Mouse (Mus musculus) CH12.LX (cell line): Measurements from ENCODE around the gene Ifitm7. TPM values are rescaled to one million over a fixed set of nuclear protein-coding genes. Genes with fewer than 3 reads are reported as not detected.

Experiments
- DNase-seq: peaks from one replicate; pipeline ENCODE4 v3.0.0-alpha.2; 2013; ENCODE audit errors: extremely low read depth
- H3K27ac ChIP-seq: 2 replicates; pipeline ENCODE4 v1.5.1; 2012; ENCODE audit warnings: low read depth, mild to moderate bottlenecking, control low read depth, moderate library complexity; ENCODE audit not compliant: insufficient read depth
- H3K27me3 ChIP-seq: replicated peaks from 2 replicates; pipeline ENCODE3; 2012; ENCODE audit warnings: inconsistent platforms
- H3K36me3 ChIP-seq, 2 experiments: replicated peaks in 1 of 2; 2 replicates each; pipeline versions ENCODE3 to v1.6.1; 2012; ENCODE audit warnings: inconsistent platforms in 1 of 2, low read length in 1 of 2, mild to moderate bottlenecking in 1 of 2, mixed read lengths in 1 of 2, moderate library complexity in 1 of 2; ENCODE audit not compliant: control insufficient read depth in 1 of 2, insufficient read depth in 1 of 2
- H3K4me1 ChIP-seq, 2 experiments: 2 replicates each; pipeline ENCODE4 v1.6.1; 2012; ENCODE audit warnings: inconsistent platforms in 1 of 2, moderate library complexity in 1 of 2; ENCODE audit not compliant: insufficient read depth in 2 of 2, control insufficient read depth in 1 of 2
- H3K4me2 ChIP-seq: 2 replicates; pipeline ENCODE4 v1.6.1; 2012; ENCODE audit warnings: low read depth, mild to moderate bottlenecking, control low read depth; ENCODE audit not compliant: poor library complexity, insufficient read depth, severe bottlenecking
- H3K4me3 ChIP-seq, 3 experiments: fragments of 150-350 bp in 1 of 3; sonication (generic) in 1 of 3; replicated peaks in 1 of 3; 2 replicates each; pipeline versions ENCODE3 to v1.5.1; 2011 to 2012; ENCODE audit warnings: low read depth in 2 of 3, low read length in 2 of 3, mild to moderate bottlenecking in 2 of 3, moderate library complexity in 2 of 3, control low read depth in 1 of 3, improper control_type of control experiment in 1 of 3, inconsistent platforms in 1 of 3, mixed read lengths in 1 of 3; ENCODE audit not compliant: poor library complexity in 1 of 3
- H3K79me2 ChIP-seq: replicated peaks from 2 replicates; pipeline ENCODE4 v1.6.1; 2012; ENCODE audit warnings: mild to moderate bottlenecking, moderate library complexity; ENCODE audit not compliant: control insufficient read depth, poor library complexity, insufficient read depth, severe bottlenecking; ENCODE audit errors: extremely low read depth
- H3K9ac ChIP-seq: 2 replicates; pipeline ENCODE4 v1.6.1; 2012; ENCODE audit warnings: low read depth, mild to moderate bottlenecking, control low read depth, moderate library complexity; ENCODE audit not compliant: insufficient read depth
- H3K9me3 ChIP-seq: replicated peaks from 2 replicates; pipeline ENCODE3; 2012; ENCODE audit warnings: low read length, inconsistent platforms, mixed read lengths
- BHLHE40 ChIP-seq: IDR thresholded peaks from 2 replicates; pipeline ENCODE4 v1.6.1; 2011; ENCODE audit warnings: mild to moderate bottlenecking, low read depth, low read length, improper control_type of control experiment
- CHD2 ChIP-seq: IDR thresholded peaks from 2 replicates; pipeline ENCODE4 v1.6.1; 2011; ENCODE audit warnings: low read length, improper control_type of control experiment
- ELF1 ChIP-seq: IDR thresholded peaks from 2 replicates; pipeline ENCODE4 v1.6.1; 2014; ENCODE audit warnings: low read depth, mild to moderate bottlenecking, inconsistent platforms, low read length, improper control_type of control experiment
- EP300 ChIP-seq: IDR thresholded peaks from 2 replicates; pipeline ENCODE4 v1.6.1; 2011; ENCODE audit warnings: low read length, improper control_type of control experiment
- ETS1 ChIP-seq: conservative IDR thresholded peaks from 2 replicates; pipeline ENCODE4 v1.6.1; 2012; ENCODE audit warnings: low read depth, mild to moderate bottlenecking, inconsistent platforms, low read length, improper control_type of control experiment, moderate library complexity
- HCFC1 ChIP-seq: IDR thresholded peaks from 2 replicates; pipeline ENCODE4 v1.6.1; 2012; ENCODE audit warnings: low read depth, mild to moderate bottlenecking, inconsistent platforms, low read length, improper control_type of control experiment
- JUND ChIP-seq: conservative IDR thresholded peaks from 2 replicates; pipeline ENCODE4 v1.6.1; 2011; ENCODE audit warnings: low read depth, low read length, improper control_type of control experiment
- KAT2A ChIP-seq: IDR thresholded peaks from 2 replicates; pipeline ENCODE4 v1.6.1; 2012; ENCODE audit warnings: low read length, improper control_type of control experiment, inconsistent platforms; ENCODE audit not compliant: insufficient replicate concordance
- MAFK ChIP-seq: IDR thresholded peaks from 2 replicates; pipeline ENCODE4 v1.6.1; 2011; ENCODE audit warnings: low read length, improper control_type of control experiment; ENCODE audit not compliant: insufficient replicate concordance
- MAZ ChIP-seq: IDR thresholded peaks from 2 replicates; pipeline ENCODE4 v1.6.1; 2012; ENCODE audit warnings: low read depth, mild to moderate bottlenecking, inconsistent platforms, low read length, improper control_type of control experiment, moderate library complexity
- NELFE ChIP-seq: IDR thresholded peaks from 2 replicates; pipeline ENCODE4 v1.6.1; 2011; ENCODE audit warnings: low read depth, low read length, improper control_type of control experiment
- NRF1 ChIP-seq: IDR thresholded peaks from 2 replicates; pipeline ENCODE4 v1.6.1; 2014; ENCODE audit warnings: low read depth, mild to moderate bottlenecking, inconsistent platforms, low read length, improper control_type of control experiment, moderate library complexity
- PAX5 ChIP-seq: IDR thresholded peaks from 2 replicates; pipeline ENCODE4 v1.6.1; 2012; ENCODE audit warnings: low read length, inconsistent platforms, mixed read lengths
- POLR2A ChIP-seq: IDR thresholded peaks from 2 replicates; pipeline ENCODE4 v1.6.1; 2011; ENCODE audit warnings: low read depth, mild to moderate bottlenecking, improper control_type of control experiment, low read length
- POLR2AphosphoS2 ChIP-seq: IDR thresholded peaks from 2 replicates; pipeline ENCODE4 v1.6.1; 2011; ENCODE audit warnings: low read depth, low read length, improper control_type of control experiment
- SIN3A ChIP-seq: IDR thresholded peaks from 2 replicates; pipeline ENCODE4 v1.6.1; 2012; ENCODE audit warnings: low read length, improper control_type of control experiment, inconsistent platforms
- SMC3 ChIP-seq: IDR thresholded peaks from 2 replicates; pipeline ENCODE4 v1.6.1; 2011; ENCODE audit warnings: low read depth, low read length, improper control_type of control experiment
- TBP ChIP-seq: conservative IDR thresholded peaks from 2 replicates; pipeline ENCODE4 v1.6.1; 2011; ENCODE audit warnings: low read depth, low read length, improper control_type of control experiment
- UBTF ChIP-seq: IDR thresholded peaks from 2 replicates; pipeline ENCODE4 v1.6.1; 2012; ENCODE audit warnings: low read depth, mild to moderate bottlenecking, inconsistent platforms, low read length, improper control_type of control experiment, moderate library complexity
- USF2 ChIP-seq: conservative IDR thresholded peaks from 2 replicates; pipeline ENCODE4 v1.6.1; 2011; ENCODE audit warnings: low read depth, low read length, improper control_type of control experiment
- ZMIZ1 ChIP-seq: IDR thresholded peaks from 2 replicates; pipeline ENCODE4 v1.6.1; 2012; ENCODE audit warnings: low read depth, mild to moderate bottlenecking, inconsistent platforms, low read length, improper control_type of control experiment
- ZNF384 ChIP-seq: IDR thresholded peaks from 2 replicates; pipeline ENCODE4 v1.6.1; 2012; ENCODE audit warnings: low read depth, low read length, improper control_type of control experiment, inconsistent platforms
- dilution Hi-C: fragments of 300-500 bp; cut with MboI; formaldehyde crosslinking; loops from 2 replicates; pipeline ENCODE4 v1.14.3; 2020; ENCODE audit warnings: low sequenced_read_pairs; ENCODE audit not compliant: extremely low pct_unique_long_range_greater_than_20kb, extremely low pct_ligation_motif_present
- in situ Hi-C: fragments of 300-500 bp; cut with MboI; formaldehyde crosslinking; loops from 3 replicates; pipeline ENCODE4 v1.14.3; 2019; ENCODE audit warnings: low sequenced_read_pairs, low pct_ligation_motif_present, low pct_unique_long_range_greater_than_20kb, mixed read lengths
- polyA plus RNA-seq: library from polyadenylated mRNA; unstranded; fragments of >175 nt; gene quantifications from 2 replicates; pipeline ENCODE4 v1.2.1, GENCODE M21; 2012; ENCODE audit warnings: low read depth; ENCODE audit not compliant: insufficient read length
- total RNA-seq, 2 experiments: library from RNA; depleted of rRNA; stranded (reverse); fragments of 300-350 nt in 1 of 2; fragments of >200 nt in 1 of 2; gene quantifications; 2 replicates each; pipeline ENCODE4 v1.2.3; 2012 to 2014

The Ifitm7 gene
- total RNA-seq (2012; rRNA removed) (not detected in 2 replicates), total RNA-seq (2014; rRNA removed) (not detected in 2 replicates), polyA plus RNA-seq (not detected in 2 replicates)

- H3K4me2 ChIP-seq, result peak within 1 kb of the TSS; percentile 16
- no peaks in the 10 kb centered on the region for H3K36me3 ChIP-seq
- no peak within 1 kb of the TSS for H3K9ac ChIP-seq
- no peak within 1 kb of the TSS for H3K4me3 ChIP-seq
- in situ Hi-C loops, result no loop called here
- no peaks in the 10 kb centered on the region for H3K27me3 ChIP-seq
- no peaks in the 10 kb centered on the region for H3K4me1 ChIP-seq
- no peak within 1 kb of the TSS for H3K27ac ChIP-seq
- TF ChIP-seq POLR2AphosphoS2 (no peak), UBTF (no peak), CHD2 (no peak), BHLHE40 (no peak), MAZ (no peak), SMC3 (no peak), ETS1 (no peak), HCFC1 (no peak), USF2 (no peak), KAT2A (no peak), EP300 (no peak), TBP (no peak), NELFE (no peak), SIN3A (no peak)
- DNase-seq, result no peak
- H3K9me3 ChIP-seq, result no peaks in the 10 kb centered on the region
- dilution Hi-C loops, result no loop called here
- no peaks in the 10 kb centered on the region for H3K79me2 ChIP-seq
These were observed at the start of gene Ifitm7, which contains the start of gene 2900011O08Rik for GRCm38 (mm10) chr16:13986574-13987478. TSS of gene Ifitm7 (minus strand) at chr16:13986888. TSS of gene 2900011O08Rik (plus strand) at chr16:13986604.

GRCm38 (mm10) chr16:14033076-14033475, 46.4 kb upstream of the Ifitm7 start:
- H3K4me1 ChIP-seq, result no peaks in the 10 kb centered on the region
- dilution Hi-C loops, result no loop called here
- H3K4me3 ChIP-seq, result no peak overlapping the region
- no peaks in the 10 kb centered on the region for H3K36me3 ChIP-seq
- in situ Hi-C loops, result no loop called here
- H3K27ac ChIP-seq, result no peak overlapping the region
- H3K79me2 ChIP-seq, result no peaks in the 10 kb centered on the region
- H3K9me3 ChIP-seq, result no peaks in the 10 kb centered on the region
- no peak for DNase-seq
- no peak overlapping the region for H3K9ac ChIP-seq
- H3K4me2 ChIP-seq, result no peak overlapping the region
- H3K27me3 ChIP-seq, result peaks cover under 1% of the 10 kb centered on the region
- TF ChIP-seq POLR2A (no peak), NRF1 (no peak), ZNF384 (no peak), PAX5 (no peak), CHD2 (no peak), UBTF (no peak), POLR2AphosphoS2 (no peak), MAFK (no peak), ELF1 (no peak), JUND (no peak), ZMIZ1 (no peak)
